Mouse (Mus musculus) left cerebral cortex, postnatal 14 days (tissue): ENCODE results near the gene Spry2. TPM values are rescaled to one million over a fixed set of nuclear protein-coding genes. Genes with fewer than 3 reads are reported as not detected.
A peak's percentile ranks its signal among the peaks of the same experiment; 100 is the strongest.

Experiments used
- DNase-seq, 2 experiments: peaks; one replicate each; pipeline ENCODE4 v3.0.0; 2021 to 2022; ENCODE audit warnings: low spot score in 2 of 2, mixed read lengths in 1 of 2
- intact Hi-C: fragments of 180-260 bp; cut with DNase I; formaldehyde crosslinking; loops from one replicate; pipeline ENCODE4 v1.15.1; 2025
- long read RNA-seq, 2 experiments: library from polyadenylated mRNA; stranded (forward); transcript quantifications; one replicate each; pipeline ENCODE4 v2.0.0; 2021
- total RNA-seq, 2 experiments: library from RNA; stranded (reverse); gene quantifications; 2 replicates each; pipeline ENCODE4 v1.2.3; 2021

The Spry2 gene
- 10 to 100 TPM; 76.6 to 90.0 TPM for total RNA-seq
- long read RNA-seq, experiment 1, partial matches to known transcripts = 0 of 5 reads
- long read RNA-seq, experiment 1, other reads (novel, unspliced or antisense) = 2 of 5 reads
- long read RNA-seq, experiment 2, partial matches to known transcripts = 0 of 6 reads
- long read RNA-seq, experiment 2, other reads (novel, unspliced or antisense) = 3 of 6 reads

DNA sequence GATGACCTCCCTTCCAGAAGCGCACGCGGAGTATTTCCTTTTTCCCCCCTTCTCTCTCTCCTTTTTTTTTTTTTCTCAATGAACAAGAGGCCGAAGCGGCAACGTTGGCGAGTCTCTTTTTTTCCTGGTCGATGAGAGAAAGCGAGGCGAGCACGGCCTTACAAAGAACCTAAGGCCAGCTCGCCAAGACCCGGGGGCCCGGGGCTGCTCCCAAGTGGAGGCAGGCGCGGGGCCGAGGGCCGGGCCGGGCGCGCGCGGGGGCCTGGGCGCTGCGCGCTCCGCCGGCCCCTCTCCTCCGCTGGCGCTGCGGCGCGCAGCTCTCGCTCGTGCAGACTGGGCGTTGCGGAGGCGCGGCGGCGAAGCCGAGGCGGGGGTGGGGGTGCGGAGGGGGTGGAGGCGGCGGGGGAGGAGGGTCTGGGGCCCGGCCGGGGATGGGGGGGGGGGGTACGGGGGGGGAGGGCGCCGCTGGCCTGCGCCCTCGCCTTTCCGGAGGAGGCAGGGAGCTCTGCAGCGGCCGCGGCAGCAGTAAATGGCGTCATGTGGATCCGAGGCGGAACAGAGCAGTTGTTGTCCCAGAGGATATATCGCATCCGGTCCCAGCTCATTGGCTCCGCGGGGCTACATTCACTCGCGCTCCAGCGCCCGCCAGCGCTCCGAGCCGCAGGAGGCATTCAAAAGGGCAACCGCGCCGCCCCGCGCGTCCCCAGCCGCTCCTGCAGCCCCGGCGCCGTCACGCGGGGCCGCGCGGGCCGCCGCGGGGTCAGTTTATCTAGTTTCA is at the start of gene Spry2:
TSS of gene Spry2 (minus strand) at position 29 of the 778 bp plus-strand sequence.
- intact Hi-C loops = loop anchor here (2.0 to 10.0 kb wide), 9 partner anchors 164 to 608 kb away; no protein-coding TSS in a partner anchor
- DNase-seq = peak; percentile 92 to 94

DNA sequence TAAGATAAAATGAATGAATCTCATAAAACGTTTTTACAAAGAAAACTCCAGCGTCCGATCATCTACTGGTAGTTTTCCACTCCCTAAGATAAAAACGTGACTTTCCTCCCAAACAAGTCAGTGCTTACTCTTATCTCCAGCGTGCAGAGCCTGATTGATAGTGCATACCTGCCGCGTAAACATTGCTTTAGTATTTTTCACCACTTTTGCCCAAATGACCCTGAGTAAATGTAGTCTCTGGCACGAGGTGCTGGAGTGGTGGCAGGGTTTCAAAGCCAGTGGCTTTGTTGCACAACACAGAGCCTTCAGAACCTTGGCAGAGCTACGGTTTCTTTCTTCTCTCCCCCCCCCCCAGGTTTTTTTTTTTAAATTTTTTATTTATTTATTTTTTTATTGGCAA is 44.7 kb upstream of the Spry2 start:
- intact Hi-C loops = no loop called here
- no peak for DNase-seq

DNA sequence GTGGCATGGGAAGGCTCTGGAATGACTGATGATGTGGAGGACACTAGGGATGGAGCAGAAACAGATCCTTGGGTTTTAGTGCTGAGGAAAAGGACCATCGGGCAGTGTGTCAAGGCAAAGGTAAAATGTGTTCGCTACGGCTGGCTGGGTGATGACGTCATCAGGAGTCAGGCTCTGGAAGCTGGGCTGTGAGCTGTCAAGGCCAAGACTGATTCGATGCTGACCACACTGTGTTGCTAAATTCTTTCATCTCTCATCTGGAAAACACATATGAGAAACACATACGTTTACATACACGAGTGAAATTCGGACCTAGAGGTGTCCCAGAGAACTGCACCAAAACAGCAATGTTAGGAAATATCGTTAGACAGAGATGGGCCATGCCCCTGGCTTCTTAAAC is 30.1 kb upstream of the Spry2 start:
- no peak for DNase-seq
- intact Hi-C loops = no loop called here

DNA sequence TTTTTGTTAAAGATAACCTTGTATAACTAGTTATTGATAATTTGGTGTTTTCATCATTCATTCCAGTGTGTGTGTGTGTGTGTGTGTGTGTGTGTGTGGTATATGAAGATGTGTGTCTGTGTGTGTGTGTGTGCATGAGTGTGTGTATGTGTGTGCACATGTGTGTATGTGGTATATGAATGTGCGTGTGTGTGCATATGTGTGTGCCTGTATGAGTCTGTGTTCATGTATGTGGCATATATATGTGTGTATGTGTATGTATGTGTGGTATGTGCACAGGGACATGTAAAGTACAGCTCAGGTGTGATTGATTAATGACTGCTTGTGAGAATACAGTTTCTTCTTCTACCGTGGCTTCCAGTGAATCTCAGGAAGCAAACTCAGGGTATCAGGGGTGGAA is 28.7 kb upstream of the Spry2 start:
- intact Hi-C loops = no loop called here

DNA sequence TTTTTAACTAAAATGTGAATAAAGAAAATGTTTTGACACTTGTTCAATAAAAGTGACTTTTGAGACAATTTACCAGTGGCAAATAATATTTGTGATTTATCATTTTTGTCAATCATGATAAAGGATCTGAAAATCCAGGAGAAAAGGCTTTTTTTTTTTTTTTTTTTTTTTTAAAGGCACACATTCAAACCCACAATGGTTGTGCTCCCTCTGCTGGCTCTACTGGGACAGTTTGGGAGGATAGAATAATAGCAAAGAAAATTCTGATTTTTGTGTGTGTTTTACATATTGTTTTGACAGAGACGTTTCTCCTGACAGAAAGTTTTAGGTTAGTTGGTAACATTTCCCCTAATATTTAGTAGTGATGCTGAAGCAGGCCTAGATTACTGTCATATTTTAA is 28.1 kb upstream of the Spry2 start:
- intact Hi-C loops = loop anchor here (5.0 kb wide), 1 partner anchor 527 kb away; no protein-coding TSS in a partner anchor
- peak; percentile 31 to 62 for DNase-seq

More for the DNA sequence above, 28.7 kb upstream of the Spry2 start:
- DNase-seq = no peak

DNA sequence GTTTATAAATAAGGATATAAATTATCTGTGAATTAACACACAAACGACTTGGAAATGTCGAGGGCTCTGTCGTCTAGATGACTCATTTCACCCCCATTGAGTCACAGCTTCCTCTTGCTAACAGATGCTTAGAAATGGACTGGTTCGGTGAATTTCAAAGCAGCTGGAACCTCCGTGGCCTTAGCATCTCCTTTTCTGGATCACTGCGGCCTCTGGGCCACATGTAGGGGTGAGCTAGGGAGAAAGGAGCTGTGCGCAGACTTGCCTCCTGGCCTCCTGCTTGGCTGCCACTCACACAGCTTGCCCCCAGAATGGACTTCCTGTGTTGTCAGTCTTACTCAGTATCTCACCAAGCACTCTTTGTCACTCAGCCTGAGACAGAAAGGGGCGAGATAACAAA is 26.3 kb upstream of the Spry2 start:
- intact Hi-C loops = loop anchor here (5.0 kb wide), 1 partner anchor 526 kb away; no protein-coding TSS in a partner anchor
- DNase-seq = no peak

DNA sequence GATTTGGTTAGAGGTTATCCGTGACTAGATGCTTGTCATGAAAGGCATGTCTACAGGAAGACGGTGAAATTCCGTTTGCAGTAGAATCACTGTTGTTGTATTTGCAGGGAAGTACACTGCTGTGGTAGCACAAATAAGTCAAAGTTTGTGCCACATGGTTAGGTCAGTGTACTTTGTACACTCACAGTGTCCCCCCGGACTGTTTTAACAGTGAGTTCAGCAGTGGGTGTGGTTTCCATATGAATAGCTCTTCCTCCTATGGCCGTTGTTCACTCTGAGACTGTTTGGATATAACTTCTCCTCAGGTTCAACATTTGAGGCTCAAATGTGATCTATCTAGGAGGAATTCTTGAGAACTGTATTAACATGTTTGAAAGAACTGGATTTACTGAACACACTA is 25.8 kb upstream of the Spry2 start:
- DNase-seq = no peak
- intact Hi-C loops = loop anchor here (5.0 kb wide), 1 partner anchor 525 kb away; no protein-coding TSS in a partner anchor

DNA sequence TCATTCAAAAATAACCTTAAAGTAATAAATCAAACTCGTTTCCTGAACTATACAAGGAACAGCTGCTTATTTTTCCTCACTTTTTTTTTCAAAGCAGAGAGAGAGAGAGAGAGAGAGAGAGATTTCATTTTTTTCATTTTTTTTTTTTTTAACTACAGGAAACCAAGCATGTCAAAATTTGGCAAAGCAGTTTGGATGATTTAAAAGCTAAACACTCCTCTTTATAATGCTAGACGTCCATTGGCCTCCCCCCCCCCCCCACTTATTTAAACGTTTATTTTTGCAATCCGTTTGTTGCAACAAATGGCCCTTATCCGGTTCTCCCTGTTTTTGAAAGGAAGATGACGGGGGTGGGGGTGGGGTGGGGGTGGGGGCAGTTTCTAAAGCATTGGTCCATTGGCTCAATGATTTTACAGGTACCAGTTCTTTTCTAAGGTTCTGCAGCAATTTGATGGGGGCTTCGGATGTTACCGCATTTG is 24.6 kb upstream of the Spry2 start:
- intact Hi-C loops = loop anchor here (5.0 kb wide), 1 partner anchor 524 kb away; no protein-coding TSS in a partner anchor
- DNase-seq = no peak

DNA sequence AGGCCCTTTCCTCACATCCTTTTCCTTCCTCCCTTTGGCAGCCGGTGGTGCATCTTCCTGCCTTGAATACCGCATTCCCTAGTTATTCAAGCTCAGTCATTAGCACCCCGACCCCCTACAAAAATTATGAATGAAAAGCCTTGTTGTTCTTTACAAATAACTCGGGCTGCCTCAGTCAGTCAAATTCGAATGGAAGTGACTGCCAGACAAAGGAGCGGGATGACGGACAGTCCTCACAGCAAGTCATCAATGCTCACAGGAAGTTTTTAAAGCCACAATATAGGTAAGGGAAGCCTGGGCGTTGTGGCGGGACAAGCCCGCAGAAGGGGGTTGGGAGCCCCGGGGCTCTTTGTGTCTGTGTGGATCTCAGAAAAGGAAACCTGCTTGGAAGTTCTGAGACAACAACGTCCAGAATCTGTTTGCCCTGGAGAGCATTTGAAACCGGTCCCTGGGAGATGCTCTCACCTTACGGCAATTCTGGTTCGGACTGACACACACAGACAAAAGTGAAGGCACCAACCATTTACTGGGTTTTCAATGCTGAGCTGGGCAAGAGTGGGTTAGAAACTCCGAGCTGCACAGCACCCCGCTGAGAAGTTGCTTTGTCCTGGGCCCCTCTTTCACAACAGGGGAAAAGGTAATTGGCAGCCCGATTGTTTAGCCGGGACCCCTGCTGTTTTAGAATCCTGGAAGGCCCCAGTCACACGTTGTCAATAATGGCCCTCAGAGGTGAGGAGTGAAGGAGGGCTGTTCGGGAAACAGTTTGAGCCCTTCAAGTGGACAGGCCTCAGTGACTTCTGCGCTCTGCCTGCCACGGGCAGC is 24.0 kb upstream of the Spry2 start:
- intact Hi-C loops = loop anchor here (5.0 kb wide), 1 partner anchor 523 kb away; no protein-coding TSS in a partner anchor
- no peak for DNase-seq

DNA sequence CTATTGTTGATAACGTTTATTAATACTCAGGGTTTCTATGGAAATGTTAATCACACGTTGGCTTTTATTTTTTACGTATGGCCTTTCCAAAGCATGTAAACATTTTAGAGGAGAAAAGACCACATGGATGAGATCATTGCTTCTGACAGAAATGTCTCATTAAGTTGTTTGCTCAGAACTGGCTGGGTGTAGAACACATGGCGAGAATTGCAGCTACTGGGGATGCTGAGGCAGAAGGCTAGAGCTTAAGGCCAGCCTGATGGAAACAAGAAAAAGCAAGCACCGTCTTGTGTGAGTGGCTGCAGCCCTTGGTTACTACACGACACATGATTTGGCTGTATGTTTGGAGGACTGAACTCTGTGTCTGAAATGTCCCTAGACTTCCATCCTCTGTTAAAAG is 10.6 kb upstream of the Spry2 start:
- intact Hi-C loops = no loop called here

DNA sequence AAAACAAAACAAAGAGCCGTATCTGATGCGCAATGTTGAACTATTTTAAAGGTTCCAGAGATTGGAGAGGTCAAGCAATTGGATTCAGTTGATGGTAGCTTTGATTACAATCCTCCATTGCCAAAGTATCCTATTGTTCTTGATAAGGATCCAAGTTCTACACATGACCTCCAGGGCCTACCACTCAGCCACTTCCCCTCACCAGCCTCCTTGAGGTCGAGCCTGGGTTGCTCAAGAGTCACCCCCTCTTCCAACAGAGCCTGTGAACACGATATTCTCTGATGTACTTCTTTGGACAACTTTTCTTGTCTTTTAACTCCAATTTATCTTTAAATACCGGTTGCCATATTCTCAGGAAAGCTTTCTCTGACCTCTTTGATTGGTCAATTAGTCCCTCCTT is 9.3 kb upstream of the Spry2 start:
- no peak for DNase-seq
- intact Hi-C loops = no loop called here

More for the DNA sequence above, 10.6 kb upstream of the Spry2 start:
- DNase-seq = no peak

DNA sequence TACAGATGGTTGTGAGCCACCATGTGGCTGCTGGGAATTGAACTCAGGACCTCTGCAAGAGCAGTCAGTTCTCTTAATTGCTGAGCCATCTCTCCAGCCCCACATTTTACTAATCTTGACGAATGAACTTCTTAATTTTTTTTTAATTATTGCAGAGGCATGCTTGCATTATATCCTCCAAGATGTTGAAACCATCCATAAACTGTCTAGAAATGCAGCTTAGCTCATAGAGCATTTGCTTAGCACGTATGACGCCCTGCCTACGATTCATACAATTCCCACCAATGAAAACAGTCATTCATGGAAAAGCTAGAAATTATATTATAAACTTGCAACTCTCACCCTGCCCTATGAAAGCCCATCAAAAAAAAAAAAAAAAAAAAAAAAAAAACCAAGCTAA is 8.9 kb upstream of the Spry2 start:
- intact Hi-C loops = no loop called here
- DNase-seq = no peak

DNA sequence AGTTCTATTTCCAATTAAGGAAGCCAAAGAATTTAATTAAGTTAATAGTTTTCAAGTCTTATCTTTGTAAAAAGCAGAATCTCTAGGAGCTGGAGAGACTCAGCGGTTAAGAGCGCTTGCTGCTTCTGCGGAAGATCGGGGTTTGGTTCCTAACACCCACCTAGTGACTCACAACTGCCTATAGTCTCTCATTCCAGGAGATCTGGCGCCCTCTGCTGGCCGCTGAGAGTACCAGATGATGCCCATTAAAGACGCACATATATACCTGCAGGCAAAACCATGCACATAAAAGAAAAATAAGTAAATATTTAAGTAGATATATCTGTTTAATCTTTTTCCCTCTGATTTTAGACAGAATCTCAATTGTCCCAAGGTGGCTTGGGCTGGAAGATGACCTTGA is 6.2 kb upstream of the Spry2 start:
- DNase-seq = no peak
- intact Hi-C loops = no loop called here

DNA sequence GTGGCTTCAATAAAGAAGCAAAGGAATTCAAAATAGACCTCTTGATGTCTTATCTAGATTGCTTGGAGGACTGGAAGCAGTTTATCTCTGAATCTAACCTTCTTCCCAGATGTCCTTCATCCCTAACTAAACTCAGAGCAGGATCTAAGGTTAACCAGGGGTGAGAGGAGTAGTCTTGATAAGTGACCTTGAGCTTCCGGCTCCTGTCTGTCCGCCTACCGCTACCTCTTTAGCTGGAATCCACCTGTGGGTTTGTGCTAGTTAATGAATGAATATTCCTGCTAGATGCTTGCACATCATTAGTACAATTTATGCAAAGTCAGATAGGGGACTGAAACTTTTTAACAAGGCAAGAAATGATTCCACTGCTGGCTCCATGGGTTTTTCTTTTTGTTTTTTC is 4.2 kb upstream of the Spry2 start:
- intact Hi-C loops = no loop called here

DNA sequence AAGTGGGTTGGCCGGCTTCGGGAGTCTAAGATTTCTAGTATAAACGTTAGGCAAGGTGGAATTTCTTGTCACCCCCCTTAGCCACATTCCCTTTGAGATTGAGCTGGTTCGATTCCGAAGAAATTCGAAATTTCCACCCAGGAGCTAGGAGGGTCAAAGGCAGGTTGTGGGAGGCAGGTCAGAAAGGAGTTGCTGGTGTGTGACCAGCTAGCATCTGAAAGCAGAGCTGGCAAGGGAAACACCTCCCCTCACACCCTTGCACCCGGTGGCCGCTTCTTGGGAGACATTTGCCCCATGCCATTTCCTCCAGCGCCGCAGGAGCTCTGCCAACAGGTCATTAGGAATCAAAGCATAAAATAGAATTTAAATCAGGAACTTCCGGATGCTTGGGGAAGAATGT is 2.5 kb upstream of the Spry2 start:
- intact Hi-C loops = loop anchor here (5.0 to 10.0 kb wide), 5 partner anchors 417 to 606 kb away; no protein-coding TSS in a partner anchor
- DNase-seq = no peak

More for the DNA sequence above, 4.2 kb upstream of the Spry2 start:
- no peak for DNase-seq

DNA sequence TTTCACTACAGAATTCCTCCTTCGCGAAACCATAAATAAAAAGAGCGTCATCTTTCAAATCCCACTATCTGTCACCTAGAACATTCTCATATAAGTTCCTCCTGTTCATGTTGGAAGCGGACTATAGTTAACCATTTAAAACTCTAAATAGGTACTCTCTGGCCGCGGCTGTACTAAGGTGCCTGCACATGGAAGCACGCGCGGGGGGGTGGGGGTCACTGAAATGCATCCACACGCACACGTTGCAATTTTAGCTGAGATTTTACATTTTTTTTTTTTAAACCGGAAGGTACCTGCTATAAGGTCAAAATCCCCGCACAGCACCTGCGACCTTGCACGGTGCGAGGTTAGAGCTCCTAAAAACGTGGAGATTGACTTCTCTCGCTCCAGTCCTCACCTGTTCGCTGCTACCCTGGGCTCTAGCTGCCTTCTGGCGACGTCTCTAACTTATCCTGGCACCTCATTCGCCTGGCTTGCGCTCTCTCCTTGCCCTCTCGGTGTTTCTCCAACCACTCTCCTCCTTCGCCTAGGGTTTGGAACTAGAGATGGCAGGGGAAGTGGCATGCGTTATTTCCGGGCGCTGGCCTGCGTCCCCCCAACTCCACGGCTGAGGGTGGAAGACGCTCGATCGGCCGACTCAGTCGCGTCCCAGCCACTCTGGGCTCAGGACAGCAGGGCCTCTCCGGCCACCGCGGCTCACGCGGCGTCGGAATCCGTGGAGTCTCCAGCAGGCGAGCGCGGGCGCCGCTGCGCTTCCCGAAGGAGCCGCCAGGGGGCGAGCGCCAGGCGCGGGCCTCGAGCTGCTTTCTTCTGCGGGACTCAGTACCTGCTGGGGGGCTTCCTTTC is 1.9 kb upstream of the Spry2 start:
- intact Hi-C loops = loop anchor here (5.0 to 10.0 kb wide), 5 partner anchors 416 to 606 kb away; no protein-coding TSS in a partner anchor
- DNase-seq = peak; percentile 87 to 94

DNA sequence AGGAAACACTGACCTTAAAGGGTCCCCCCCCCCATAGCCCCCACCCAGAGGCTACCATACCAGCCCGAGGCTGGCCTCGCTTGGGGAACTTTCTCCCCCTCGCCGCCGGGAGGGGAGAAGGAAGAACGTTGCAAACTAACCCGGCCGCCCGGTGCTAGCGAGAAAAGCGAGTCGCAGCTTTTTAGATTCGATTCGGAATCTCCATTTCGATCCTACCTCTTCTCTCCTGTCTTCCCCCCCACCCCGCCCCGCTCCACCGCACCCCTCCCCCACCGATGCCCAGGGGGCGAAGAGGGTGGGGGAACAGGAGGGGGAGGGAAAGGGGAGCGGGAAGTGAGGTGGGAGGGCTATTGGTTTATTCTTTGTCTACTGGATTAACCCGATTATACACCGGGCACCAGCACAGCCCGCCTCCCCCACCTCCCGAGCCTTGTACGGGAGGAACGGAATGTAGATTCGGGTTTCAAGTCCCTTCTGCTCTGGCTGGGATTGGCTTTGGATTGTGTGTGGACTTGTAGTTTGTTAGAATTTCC is 1.0 kb upstream of the Spry2 start:
- intact Hi-C loops = loop anchor here (2.0 to 10.0 kb wide), 9 partner anchors 165 to 607 kb away; no protein-coding TSS in a partner anchor

DNA sequence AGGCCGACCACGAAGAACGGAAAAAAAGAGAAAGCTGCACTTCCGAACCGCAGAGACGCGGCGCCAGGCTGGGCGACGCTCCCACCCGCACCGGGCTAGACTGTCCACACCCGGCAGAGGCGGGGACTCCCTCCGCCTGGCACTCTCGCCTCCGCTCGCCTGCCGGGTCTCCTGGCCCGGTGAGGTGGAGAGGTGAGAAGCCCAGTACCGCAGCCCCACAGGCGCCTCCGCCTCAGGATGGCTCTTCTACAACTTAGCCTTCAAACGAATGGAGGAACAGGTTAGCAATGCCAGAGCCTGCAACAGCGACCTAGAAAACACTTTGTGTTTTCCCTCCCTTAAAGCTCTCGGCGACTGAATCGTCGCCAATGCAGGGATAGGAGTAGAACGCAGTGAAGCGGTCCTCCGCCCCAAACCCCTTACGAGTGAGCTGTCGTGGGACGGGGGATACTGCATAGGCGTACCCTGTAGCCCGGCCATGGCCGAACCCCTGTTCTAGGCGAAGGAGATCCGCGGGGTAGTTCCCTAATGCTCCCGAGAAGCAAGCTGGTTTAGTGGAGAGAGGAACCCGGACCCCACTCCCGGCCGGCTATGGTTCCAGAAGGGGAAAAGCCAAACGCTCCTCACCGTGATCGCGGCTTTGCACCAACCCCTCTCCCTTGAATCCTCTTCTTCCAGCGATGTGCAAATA is 513 bp downstream of the Spry2 start:
- peak; percentile 26 to 30 for DNase-seq
- intact Hi-C loops = loop anchor here (2.0 to 10.0 kb wide), 9 partner anchors 163 to 609 kb away; no protein-coding TSS in a partner anchor

More for the DNA sequence above, 1.0 kb upstream of the Spry2 start:
- DNase-seq = peak; percentile 69 to 71
